Mouse (Mus musculus): ENCODE measurements at regions not wholly inside any gene's neighbourhood (a gene's known extent, or its start where the extent isn't known, plus 50 kb on each side); places are given as distances from the start of the nearest gene placed in this dataset.

GRCm38 (mm10) chr2:148182492-148183052 is 135.8 kb upstream of the Foxa2 start:
- 78% methylated on average over 3 of the region's 3 CpGs for WGBS
- no peaks in the 10 kb centered on the region for H3K9me3 ChIP-seq
- H3K36me3 ChIP-seq (replicated peaks) = no peaks in the 10 kb centered on the region
- peak; percentile 7 for DNase-seq (ENCODE audit: low spot score)
- no peak overlapping the region for H3K27ac ChIP-seq (replicated peaks)
- no peaks in the 10 kb centered on the region for H3K27me3 ChIP-seq (replicated peaks; ENCODE audit: low read depth, poor library complexity, severe bottlenecking)
- no peak overlapping the region for H3K4me3 ChIP-seq
- peaks cover 4% of the 10 kb centered on the region for H3K4me1 ChIP-seq

GRCm38 (mm10) chr2:148184801-148185212 is 138.0 kb upstream of the Foxa2 start:
- Histone ChIP-seq H3K9me3 (no peaks in the 10 kb centered on the region), H3K36me3 (replicated peaks) (no peaks in the 10 kb centered on the region), H3K27me3 (replicated peaks; ENCODE audit: low read depth, poor library complexity, severe bottlenecking) (no peaks in the 10 kb centered on the region), H3K27ac (replicated peaks) (no peak overlapping the region), H3K4me1 (peaks cover 16% of the 10 kb centered on the region), H3K4me3 (no peak overlapping the region)
- DNase-seq (ENCODE audit: low spot score) = peak; percentile 4
- 88% methylated on average over 5 of the region's 5 CpGs for WGBS

GRCm38 (mm10) chr2:148186363-148186991 is 139.7 kb upstream of the Foxa2 start:
- Histone ChIP-seq H3K36me3 (replicated peaks) (no peaks in the 10 kb centered on the region), H3K9me3 (no peaks in the 10 kb centered on the region), H3K4me1 (peaks cover 16% of the 10 kb centered on the region), H3K27me3 (replicated peaks; ENCODE audit: low read depth, poor library complexity, severe bottlenecking) (no peaks in the 10 kb centered on the region), H3K4me3 (no peak overlapping the region), H3K27ac (replicated peaks) (no peak overlapping the region)
- WGBS = 86% methylated on average over 7 of the region's 7 CpGs
- DNase-seq (ENCODE audit: low spot score) = peak; percentile 4

GRCm38 (mm10) chr2:148188865-148189264 is 142.1 kb upstream of the Foxa2 start:
- H3K27me3 ChIP-seq (replicated peaks; ENCODE audit: low read depth, poor library complexity, severe bottlenecking) = no peaks in the 10 kb centered on the region
- H3K36me3 ChIP-seq (replicated peaks) = no peaks in the 10 kb centered on the region
- 66% methylated on average over 2 of the region's 2 CpGs for WGBS
- H3K27ac ChIP-seq (replicated peaks) = no peak overlapping the region
- peaks cover 12% of the 10 kb centered on the region for H3K4me1 ChIP-seq
- H3K9me3 ChIP-seq = no peaks in the 10 kb centered on the region
- H3K4me3 ChIP-seq = no peak overlapping the region
- DNase-seq (ENCODE audit: low spot score) = peak; percentile 8

- H3K9me3 ChIP-seq = no peaks in the 10 kb centered on the region
- no peaks in the 10 kb centered on the region for H3K36me3 ChIP-seq (replicated peaks)
- H3K4me1 ChIP-seq = peaks cover 12% of the 10 kb centered on the region
- 63% methylated on average over 5 of the region's 5 CpGs for WGBS
- no peak overlapping the region for H3K4me3 ChIP-seq
- DNase-seq (ENCODE audit: low spot score) = peak; percentile 4
- H3K27ac ChIP-seq (replicated peaks) = no peak overlapping the region
- H3K27me3 ChIP-seq (replicated peaks; ENCODE audit: low read depth, poor library complexity, severe bottlenecking) = no peaks in the 10 kb centered on the region
Measured at GRCm38 (mm10) chr2:148189287-148189686, 142.5 kb upstream of the Foxa2 start.

- no peaks in the 10 kb centered on the region for H3K9me3 ChIP-seq
- H3K36me3 ChIP-seq (replicated peaks) = no peaks in the 10 kb centered on the region
- H3K27me3 ChIP-seq (replicated peaks; ENCODE audit: low read depth, poor library complexity, severe bottlenecking) = no peaks in the 10 kb centered on the region
- peaks cover 23% of the 10 kb centered on the region for H3K4me1 ChIP-seq
- no peak for DNase-seq (ENCODE audit: low spot score)
- 63% methylated on average over 4 of the region's 4 CpGs for WGBS
- no peak overlapping the region for H3K4me3 ChIP-seq
- H3K27ac ChIP-seq (replicated peaks) = no peak overlapping the region
Measured at GRCm38 (mm10) chr2:148192946-148193345, 146.2 kb upstream of the Foxa2 start.

- 63% methylated on average over 7 of the region's 7 CpGs for WGBS
- Histone ChIP-seq H3K9me3 (no peaks in the 10 kb centered on the region), H3K27me3 (replicated peaks; ENCODE audit: low read depth, poor library complexity, severe bottlenecking) (no peaks in the 10 kb centered on the region), H3K36me3 (replicated peaks) (no peaks in the 10 kb centered on the region), H3K4me1 (peaks cover 11% of the 10 kb centered on the region), H3K27ac (replicated peaks) (peak overlapping the region; percentile 54; the same call in 1 of the 2 replicates), H3K4me3 (no peak overlapping the region)
- peak; percentile 19 for DNase-seq (ENCODE audit: low spot score)
Measured at GRCm38 (mm10) chr2:148197375-148198015, 150.7 kb upstream of the Foxa2 start.

GRCm38 (mm10) chr2:148206633-148207032 is 159.9 kb upstream of the Foxa2 start:
- Histone ChIP-seq H3K36me3 (replicated peaks) (no peaks in the 10 kb centered on the region), H3K4me3 (no peak overlapping the region), H3K9me3 (no peaks in the 10 kb centered on the region), H3K27ac (replicated peaks) (no peak overlapping the region), H3K4me1 (peaks cover 17% of the 10 kb centered on the region), H3K27me3 (replicated peaks; ENCODE audit: low read depth, poor library complexity, severe bottlenecking) (no peaks in the 10 kb centered on the region)
- peak; percentile 75 for DNase-seq (ENCODE audit: low spot score)
- 16% methylated on average over 1 of the region's 1 CpGs for WGBS

GRCm38 (mm10) chr2:148210813-148211212 is 164.0 kb upstream of the Foxa2 start:
- no peaks in the 10 kb centered on the region for H3K27me3 ChIP-seq (replicated peaks; ENCODE audit: low read depth, poor library complexity, severe bottlenecking)
- no peak overlapping the region for H3K4me3 ChIP-seq
- H3K9me3 ChIP-seq = no peaks in the 10 kb centered on the region
- H3K4me1 ChIP-seq = peaks cover 10% of the 10 kb centered on the region
- no peak overlapping the region for H3K27ac ChIP-seq (replicated peaks)
- DNase-seq (ENCODE audit: low spot score) = no peak
- 74% methylated on average over 2 of the region's 2 CpGs for WGBS
- no peaks in the 10 kb centered on the region for H3K36me3 ChIP-seq (replicated peaks)

- Histone ChIP-seq H3K9me3 (no peaks in the 10 kb centered on the region), H3K4me1 (no peaks in the 10 kb centered on the region), H3K27ac (replicated peaks) (no peak overlapping the region), H3K27me3 (replicated peaks; ENCODE audit: low read depth, poor library complexity, severe bottlenecking) (no peaks in the 10 kb centered on the region), H3K4me3 (no peak overlapping the region), H3K36me3 (replicated peaks) (no peaks in the 10 kb centered on the region)
- DNase-seq (ENCODE audit: low spot score) = peak; percentile 54
- WGBS = 80% methylated on average over 4 of the region's 4 CpGs
Measured at GRCm38 (mm10) chr2:148217136-148217535, 170.4 kb upstream of the Foxa2 start.

GRCm38 (mm10) chr2:148233691-148234300 is 161.3 kb upstream of the Sstr4 start:
- H3K4me3 ChIP-seq = no peak overlapping the region
- H3K9me3 ChIP-seq = no peaks in the 10 kb centered on the region
- peaks cover 4% of the 10 kb centered on the region; the same call in 1 of the 2 replicates for H3K4me1 ChIP-seq
- WGBS = 76% methylated on average over 1 of the region's 1 CpGs
- no peak for DNase-seq (ENCODE audit: low spot score)
- H3K36me3 ChIP-seq (replicated peaks) = no peaks in the 10 kb centered on the region
- no peaks in the 10 kb centered on the region for H3K27me3 ChIP-seq (replicated peaks; ENCODE audit: low read depth, poor library complexity, severe bottlenecking)
- H3K27ac ChIP-seq (replicated peaks) = no peak overlapping the region

- no peaks in the 10 kb centered on the region for H3K9me3 ChIP-seq
- H3K27me3 ChIP-seq (replicated peaks; ENCODE audit: low read depth, poor library complexity, severe bottlenecking) = no peaks in the 10 kb centered on the region
- H3K4me1 ChIP-seq = peaks cover 12% of the 10 kb centered on the region
- H3K36me3 ChIP-seq (replicated peaks) = no peaks in the 10 kb centered on the region
- WGBS = 83% methylated on average over 4 of the region's 4 CpGs
- no peak overlapping the region for H3K27ac ChIP-seq (replicated peaks)
- H3K4me3 ChIP-seq = no peak overlapping the region
- no peak for DNase-seq (ENCODE audit: low spot score)
Measured at GRCm38 (mm10) chr2:148237121-148237520, 158.0 kb upstream of the Sstr4 start.

GRCm38 (mm10) chr2:148239046-148239445 is 156.1 kb upstream of the Sstr4 start:
- H3K4me1 ChIP-seq = peaks cover 12% of the 10 kb centered on the region
- H3K27me3 ChIP-seq (replicated peaks; ENCODE audit: low read depth, poor library complexity, severe bottlenecking) = no peaks in the 10 kb centered on the region
- no peaks in the 10 kb centered on the region for H3K36me3 ChIP-seq (replicated peaks)
- H3K27ac ChIP-seq (replicated peaks) = no peak overlapping the region; the same call in 1 of the 2 replicates
- no peak overlapping the region for H3K4me3 ChIP-seq
- peak; percentile 25 for DNase-seq (ENCODE audit: low spot score)
- H3K9me3 ChIP-seq = no peaks in the 10 kb centered on the region
- 22% methylated on average over 3 of the region's 3 CpGs for WGBS

Measured in embryonic facial prominence, embryonic 10.5 days (tissue).